Mouse (Mus musculus): ENCODE measurements around the gene Cck. TPM values are rescaled to one million over a fixed set of nuclear protein-coding genes. Genes with fewer than 3 reads are reported as not detected.
A peak's percentile ranks its signal among the peaks of the same experiment; 100 is the strongest.
"Not testable (repeated sequence)": the region's sequence is repeated elsewhere in the genome, so short reads cannot be mapped to it uniquely, and the experiment has no call there.

The Cck gene
- polyA plus RNA-seq, 1 experiment from 2014 or later, result 12.1 TPM

- Histone ChIP-seq H3K36me3 (peaks cover 45% of the 10 kb centered on the region), H3K27ac (no peak overlapping the region), H3K4me2 (no peak overlapping the region), H3K9ac (no peak overlapping the region), H3K9me3 (no peaks in the 10 kb centered on the region), H3K4me1 (no peaks in the 10 kb centered on the region), H3K4me3 (replicated peaks) (no peak overlapping the region), H3K27me3 (replicated peaks) (no peaks in the 10 kb centered on the region)
- no peak for ATAC-seq (ENCODE audit: insufficient read depth, low FRiP score, low read depth)
- 73% methylated on average over 13 of the region's 13 CpGs for WGBS
Observed at GRCm38 (mm10) chr9:121456739-121457515, 38.6 kb downstream of the Cck start.

- Histone ChIP-seq H3K4me3 (replicated peaks) (no peak overlapping the region), H3K4me2 (no peak overlapping the region), H3K4me1 (no peaks in the 10 kb centered on the region), H3K27me3 (replicated peaks) (no peaks in the 10 kb centered on the region), H3K9ac (no peak overlapping the region), H3K9me3 (no peaks in the 10 kb centered on the region), H3K27ac (no peak overlapping the region), H3K36me3 (peaks cover 46% of the 10 kb centered on the region)
- WGBS, result 77% methylated on average over 3 of the region's 3 CpGs
- ATAC-seq (ENCODE audit: insufficient read depth, low FRiP score, low read depth), result no peak
Observed at GRCm38 (mm10) chr9:121454891-121455290, 40.6 kb downstream of the Cck start.

GRCm38 (mm10) chr9:121452342-121452942, 43.1 kb downstream of the Cck start:
- peak; percentile 59; the same call in 1 of the 2 replicates for ATAC-seq (ENCODE audit: insufficient read depth, low FRiP score, low read depth)
- not testable (repeated sequence) for H3K4me1 ChIP-seq; H3K27ac ChIP-seq; H3K27me3 ChIP-seq (replicated peaks); H3K9ac ChIP-seq; H3K9me3 ChIP-seq; H3K4me3 ChIP-seq (replicated peaks); H3K4me2 ChIP-seq
- 73% methylated on average over 9 of the region's 9 CpGs for WGBS
- peaks cover 45% of the 10 kb centered on the region for H3K36me3 ChIP-seq

GRCm38 (mm10) chr9:121446431-121446831, 49.1 kb downstream of the Cck start:
- Histone ChIP-seq H3K4me3 (replicated peaks) (no peak overlapping the region), H3K9ac (no peak overlapping the region), H3K27me3 (replicated peaks) (no peaks in the 10 kb centered on the region), H3K4me1 (no peaks in the 10 kb centered on the region), H3K36me3 (peaks cover 46% of the 10 kb centered on the region), H3K4me2 (no peak overlapping the region), H3K9me3 (no peaks in the 10 kb centered on the region), H3K27ac (no peak overlapping the region)
- ATAC-seq (ENCODE audit: insufficient read depth, low FRiP score, low read depth), result no peak
- WGBS, result 86% methylated on average over 13 of the region's 13 CpGs

GRCm38 (mm10) chr9:121445364-121445763, 50.1 kb downstream of the Cck start:
- no peak overlapping the region for H3K4me2 ChIP-seq
- H3K9ac ChIP-seq, result no peak overlapping the region
- H3K4me3 ChIP-seq (replicated peaks), result no peak overlapping the region
- peaks cover 42% of the 10 kb centered on the region for H3K36me3 ChIP-seq
- H3K27me3 ChIP-seq (replicated peaks), result no peaks in the 10 kb centered on the region
- no peaks in the 10 kb centered on the region for H3K4me1 ChIP-seq
- no peak overlapping the region for H3K27ac ChIP-seq
- no peak for ATAC-seq (ENCODE audit: insufficient read depth, low FRiP score, low read depth)
- 75% methylated on average over 2 of the region's 2 CpGs for WGBS
- no peaks in the 10 kb centered on the region for H3K9me3 ChIP-seq

GRCm38 (mm10) chr9:121444367-121444707, 51.2 kb downstream of the Cck start:
- ATAC-seq (ENCODE audit: insufficient read depth, low FRiP score, low read depth), result no peak
- H3K9ac ChIP-seq, result no peak overlapping the region
- H3K36me3 ChIP-seq, result peaks cover 42% of the 10 kb centered on the region

GRCm38 (mm10) chr9:121443696-121444366, 51.7 kb downstream of the Cck start:
- no peak; the same call in 1 of the 2 replicates for ATAC-seq (ENCODE audit: insufficient read depth, low FRiP score, low read depth)
- peaks cover 41% of the 10 kb centered on the region for H3K36me3 ChIP-seq
- WGBS, result 71% methylated on average over 31 of the region's 31 CpGs
- H3K4me3 ChIP-seq (replicated peaks), result no peak overlapping the region
- H3K9ac ChIP-seq, result no peak overlapping the region
- no peaks in the 10 kb centered on the region for H3K4me1 ChIP-seq
- H3K27me3 ChIP-seq (replicated peaks), result no peaks in the 10 kb centered on the region
- no peaks in the 10 kb centered on the region for H3K9me3 ChIP-seq
- H3K27ac ChIP-seq, result no peak overlapping the region
- no peak overlapping the region for H3K4me2 ChIP-seq

More at GRCm38 (mm10) chr9:121444367-121444707, 51.2 kb downstream of the Cck start:
- Histone ChIP-seq H3K9me3 (no peaks in the 10 kb centered on the region), H3K27me3 (replicated peaks) (no peaks in the 10 kb centered on the region), H3K4me2 (no peak overlapping the region), H3K4me1 (no peaks in the 10 kb centered on the region), H3K4me3 (replicated peaks) (no peak overlapping the region), H3K27ac (no peak overlapping the region)
- WGBS, result 69% methylated on average over 3 of the region's 3 CpGs

- no peak overlapping the region for H3K4me2 ChIP-seq
- no peaks in the 10 kb centered on the region for H3K9me3 ChIP-seq
- no peak overlapping the region for H3K9ac ChIP-seq
- H3K4me3 ChIP-seq (replicated peaks), result no peak overlapping the region
- 71% methylated on average over 1 of the region's 1 CpGs for WGBS
- no peaks in the 10 kb centered on the region for H3K27me3 ChIP-seq (replicated peaks)
- no peak for ATAC-seq (ENCODE audit: insufficient read depth, low FRiP score, low read depth)
- no peaks in the 10 kb centered on the region for H3K4me1 ChIP-seq
- H3K27ac ChIP-seq, result no peak overlapping the region
- H3K36me3 ChIP-seq, result peaks cover 27% of the 10 kb centered on the region; the same call in 1 of the 2 replicates
Observed at GRCm38 (mm10) chr9:121442145-121442544, 53.3 kb downstream of the Cck start.

Other genes with a start within 250 kb of the Cck start
- 153 and 179 TPM in 2 replicates for gene Ulk4, start 218.5 kb downstream of the Cck start, polyA plus RNA-seq (2015; fragmentation: Nextera tagmentation; extraction: Ambion mirVana)
- gene Trak1, start 198.2 kb downstream of the Cck start, polyA plus RNA-seq (2015; fragmentation: Nextera tagmentation; extraction: Ambion mirVana), result 20.7 and 21.3 TPM in 2 replicates
- 0.17 and 0.23 TPM in 2 replicates for gene Lyzl4, start 146.4 kb upstream of the Cck start, polyA plus RNA-seq (2015; fragmentation: Nextera tagmentation; extraction: Ambion mirVana)
- gene Vipr1, start 147.0 kb upstream of the Cck start, polyA plus RNA-seq (2015; fragmentation: Nextera tagmentation; extraction: Ambion mirVana), result 1.6 and 2.6 TPM in 2 replicates
- 10.2 and 12.2 TPM in 2 replicates for gene Sec22c, start 209.8 kb upstream of the Cck start, polyA plus RNA-seq (2015; fragmentation: Nextera tagmentation; extraction: Ambion mirVana)
- 123 and 127 TPM in 2 replicates for gene Ss18l2, start 214.6 kb upstream of the Cck start, polyA plus RNA-seq (2015; fragmentation: Nextera tagmentation; extraction: Ambion mirVana)
- 60.2 and 62.0 TPM in 2 replicates for gene Nktr, start 223.5 kb upstream of the Cck start, polyA plus RNA-seq (2015; fragmentation: Nextera tagmentation; extraction: Ambion mirVana)

Data from stomach, embryonic 15.5 days (tissue).